Mouse (Mus musculus) CD8-positive naive resting alpha-beta T cell, adult 57 days (primary cell): ENCODE measurements around the gene Tmem179b. TPM values are rescaled to one million over a fixed set of nuclear protein-coding genes. Genes with fewer than 3 reads are reported as not detected.

Experiments
- total RNA-seq: library from RNA; stranded (reverse); gene quantifications from one replicate; pipeline ENCODE4 v1.2.4, GENCODE M21; 2023

Gene Tmem179b
- total RNA-seq, 1 experiment from 2014 or later, result 75.2 TPM

Other genes with a start within 250 kb of the Tmem179b start
- gene Slc22a8, start 183.2 kb downstream of the Tmem179b start, total RNA-seq, result not detected
- not detected for gene Slc22a6, start 156.4 kb downstream of the Tmem179b start, total RNA-seq
- not detected for gene Chrm1, start 110.7 kb downstream of the Tmem179b start, total RNA-seq
- 222 TPM for gene Slc3a2, start 51.1 kb downstream of the Tmem179b start, total RNA-seq
- gene Wdr74, start 38.6 kb downstream of the Tmem179b start, total RNA-seq, result 116 TPM
- gene 1700092M07Rik, start 33.7 kb downstream of the Tmem179b start, total RNA-seq, result 10.2 TPM
- gene Stx5a, start 33.1 kb downstream of the Tmem179b start, total RNA-seq, result 221 TPM
- gene Nxf1, start 17.4 kb downstream of the Tmem179b start, total RNA-seq, result 393 TPM
- gene Tmem223, start 3.5 kb downstream of the Tmem179b start, total RNA-seq, result 39.0 TPM
- 10.3 TPM for gene Taf6l, start 11.9 kb upstream of the Tmem179b start, total RNA-seq
- 59.8 TPM for gene Polr2g, start 24.1 kb upstream of the Tmem179b start, total RNA-seq
- 0.58 TPM for gene Zbtb3, start 28.1 kb upstream of the Tmem179b start, total RNA-seq
- 22.9 TPM for gene Ttc9c, start 44.9 kb upstream of the Tmem179b start, total RNA-seq
- 99.6 TPM for gene Hnrnpul2, start 45.5 kb upstream of the Tmem179b start, total RNA-seq
- 16.8 TPM for gene AC129217.1, start 55.3 kb upstream of the Tmem179b start, total RNA-seq
- gene Bscl2, start 63.0 kb upstream of the Tmem179b start, total RNA-seq, result 41.8 TPM
- gene Gng3, start 64.7 kb upstream of the Tmem179b start, total RNA-seq, result not detected
- 0.61 TPM for gene Lrrn4cl, start 76.3 kb upstream of the Tmem179b start, total RNA-seq
- 113 TPM for gene Ubxn1, start 97.0 kb upstream of the Tmem179b start, total RNA-seq
- gene Uqcc3, start 106.5 kb upstream of the Tmem179b start, total RNA-seq, result 31.5 TPM
- gene Lbhd1, start 109.3 kb upstream of the Tmem179b start, total RNA-seq, result 9.4 TPM
- gene Gm49403, start 109.5 kb upstream of the Tmem179b start, total RNA-seq, result not detected
- gene 1810009A15Rik, start 114.4 kb upstream of the Tmem179b start, total RNA-seq, result 33.6 TPM
- gene Gm49416, start 114.5 kb upstream of the Tmem179b start, total RNA-seq, result 7.6 TPM
- gene Ints5, start 118.5 kb upstream of the Tmem179b start, total RNA-seq, result 21.6 TPM
- gene Ganab, start 123.6 kb upstream of the Tmem179b start, total RNA-seq, result 152 TPM
- 60.9 TPM for gene B3gat3, start 145.9 kb upstream of the Tmem179b start, total RNA-seq
- gene Rom1, start 154.9 kb upstream of the Tmem179b start, total RNA-seq, result 6.9 TPM
- gene Eml3, start 155.1 kb upstream of the Tmem179b start, total RNA-seq, result 86.8 TPM
- 164 TPM for gene Mta2, start 167.4 kb upstream of the Tmem179b start, total RNA-seq
- 42.6 TPM for gene Tut1, start 179.4 kb upstream of the Tmem179b start, total RNA-seq
- gene Eef1g, start 192.6 kb upstream of the Tmem179b start, total RNA-seq, result 614 TPM
- 120 TPM for gene Ahnak, start 214.8 kb upstream of the Tmem179b start, total RNA-seq